Mouse (Mus musculus): ENCODE measurements around the gene Gm20431.

Gene Gm20431

DNA sequence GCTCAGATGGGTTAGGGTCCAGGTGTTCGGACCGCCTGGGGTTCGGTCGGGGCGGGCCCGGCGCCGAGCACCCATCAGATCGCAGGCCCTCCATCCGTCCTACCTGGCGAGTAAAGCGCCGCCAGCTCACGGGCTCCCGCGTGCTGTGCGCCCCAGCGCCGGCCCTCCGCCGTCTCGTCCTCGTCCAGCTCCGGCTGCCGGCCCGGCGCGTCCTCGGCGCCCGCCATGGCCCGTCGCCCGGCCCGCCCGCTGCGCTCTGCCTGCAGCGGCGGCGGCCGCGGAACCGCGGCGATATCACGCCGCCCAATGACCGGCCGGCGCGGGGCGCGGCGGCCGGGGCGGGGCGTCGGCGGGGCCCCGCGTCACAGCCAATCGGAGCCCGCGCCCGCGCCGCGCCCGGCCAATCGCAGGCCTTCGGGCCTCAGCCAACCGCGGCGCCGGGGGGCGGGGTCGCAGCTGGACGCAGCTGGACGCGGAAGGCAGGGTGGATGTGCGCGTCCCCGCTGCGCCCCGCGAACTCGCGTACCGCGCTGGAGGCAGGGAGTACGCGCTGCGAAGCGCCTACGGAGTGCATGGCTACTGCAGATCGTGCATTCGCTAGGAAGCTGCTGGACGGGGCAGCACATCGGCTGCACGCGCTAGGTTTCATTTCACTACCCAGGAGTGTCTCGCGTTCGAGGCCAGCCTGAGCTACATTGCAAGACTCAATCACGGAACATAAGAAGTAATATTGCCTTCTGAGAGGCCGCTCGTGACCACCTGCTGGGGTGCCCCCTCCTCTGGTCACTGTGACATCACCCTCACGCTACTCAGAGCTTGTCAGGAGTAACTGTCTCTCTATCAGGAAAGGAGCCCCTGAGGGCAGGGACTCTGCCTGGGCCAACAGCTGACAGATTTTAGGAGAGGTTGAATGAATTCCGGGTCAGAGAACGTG, at the start of gene Gm20431:
Gm20431 (minus strand) TSS at position 227 of the 934 bp plus-strand sequence.
- DNase-seq (ENCODE audit: low spot score in 2 of 2) = peak; percentile 91 to 96

DNA sequence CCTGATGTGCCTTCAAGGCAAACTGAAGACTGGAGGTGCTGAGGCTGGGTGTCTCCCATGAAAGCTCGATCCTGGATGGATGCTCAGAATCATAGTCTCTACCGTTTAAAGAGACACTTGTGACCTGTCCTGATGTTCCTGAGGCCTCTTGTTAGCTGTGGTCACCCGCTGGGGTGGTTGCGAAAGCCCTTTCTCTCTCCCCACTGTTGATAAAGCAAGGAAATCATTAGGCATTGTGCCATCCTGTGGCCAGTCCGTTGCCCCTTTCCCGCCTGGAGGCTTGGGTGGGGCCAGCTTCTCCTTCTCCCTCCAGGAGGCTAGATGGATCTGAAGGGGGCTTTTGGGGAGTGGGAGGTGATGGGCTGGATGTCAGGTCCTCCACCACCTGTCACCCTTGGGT, 49.3 kb upstream of the Gm20431 start:
- no peak for DNase-seq (ENCODE audit: low spot score in 2 of 2)

- DNase-seq (ENCODE audit: low spot score in 2 of 2) = no peak
Measured at GRCm38 (mm10) chr2:167709969-167710368, 48.7 kb upstream of the Gm20431 start.

- DNase-seq (ENCODE audit: low spot score in 2 of 2) = no peak
Measured at GRCm38 (mm10) chr2:167708373-167708772, 47.1 kb upstream of the Gm20431 start.

DNA sequence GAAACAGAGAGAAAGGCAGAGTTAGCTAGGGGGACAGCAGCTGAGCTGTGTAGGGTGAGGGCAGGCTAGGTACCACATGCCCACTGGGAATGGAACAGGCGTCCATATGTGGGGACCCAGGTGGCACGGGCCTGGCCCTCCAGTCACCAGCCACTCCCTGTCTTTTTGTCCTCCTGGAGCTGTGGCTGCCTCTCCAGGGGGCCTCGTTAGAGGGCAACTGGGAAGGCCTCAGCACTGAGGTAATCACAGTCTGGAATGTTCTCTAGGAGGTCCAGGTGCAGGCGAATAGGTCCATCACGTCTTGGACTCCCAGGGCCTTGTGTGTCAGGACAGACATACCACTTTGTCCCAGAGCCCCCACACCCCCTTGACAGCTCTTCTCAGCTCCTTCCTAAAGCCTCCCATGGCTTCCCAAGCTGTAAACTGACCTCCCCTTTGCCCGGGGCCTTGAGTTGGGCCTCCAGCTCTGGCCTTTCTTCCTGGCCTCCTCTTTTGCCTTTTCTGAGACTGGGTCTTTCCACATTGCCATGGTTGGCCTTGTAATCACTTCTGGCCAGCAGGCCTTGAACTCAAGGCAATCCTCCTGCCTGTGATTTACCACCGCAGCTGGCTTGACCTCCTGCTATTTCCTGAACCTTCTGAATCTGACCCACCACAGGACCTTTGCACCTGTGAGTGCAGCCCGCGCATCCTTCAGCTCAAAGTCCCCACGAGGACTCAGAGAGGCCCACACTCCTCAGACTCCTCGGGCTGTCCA, 45.1 kb upstream of the Gm20431 start:
- DNase-seq (ENCODE audit: low spot score in 2 of 2) = no peak

- DNase-seq (ENCODE audit: low spot score in 2 of 2) = no peak
Measured at GRCm38 (mm10) chr2:167704409-167704808, 43.1 kb upstream of the Gm20431 start.

- no peak for DNase-seq (ENCODE audit: low spot score in 2 of 2)
Measured at GRCm38 (mm10) chr2:167702126-167702525, 40.8 kb upstream of the Gm20431 start.

- no peak for DNase-seq (ENCODE audit: low spot score in 2 of 2)
Measured at GRCm38 (mm10) chr2:167701472-167701871, 40.2 kb upstream of the Gm20431 start.

DNA sequence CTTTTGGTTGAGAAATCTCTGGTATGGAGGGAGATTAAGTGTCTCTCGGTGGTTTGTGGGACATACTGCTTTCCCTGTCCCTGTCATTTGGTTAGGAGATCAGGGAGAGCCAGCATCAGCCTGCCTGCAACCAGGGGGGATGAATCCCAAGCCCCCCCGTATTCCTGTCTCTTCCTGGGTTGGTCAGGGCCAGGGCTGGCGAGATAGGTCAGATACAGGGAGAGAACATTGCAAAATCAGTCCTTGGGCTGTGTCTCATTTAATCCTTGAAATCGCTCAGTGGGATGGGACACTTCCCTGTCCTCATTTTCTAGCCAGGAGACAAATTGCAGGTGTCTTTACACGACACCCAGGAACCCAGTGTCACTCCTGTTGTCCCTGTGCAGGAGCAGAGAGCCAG, 38.7 kb upstream of the Gm20431 start:
- DNase-seq (ENCODE audit: low spot score in 2 of 2) = no peak

DNA sequence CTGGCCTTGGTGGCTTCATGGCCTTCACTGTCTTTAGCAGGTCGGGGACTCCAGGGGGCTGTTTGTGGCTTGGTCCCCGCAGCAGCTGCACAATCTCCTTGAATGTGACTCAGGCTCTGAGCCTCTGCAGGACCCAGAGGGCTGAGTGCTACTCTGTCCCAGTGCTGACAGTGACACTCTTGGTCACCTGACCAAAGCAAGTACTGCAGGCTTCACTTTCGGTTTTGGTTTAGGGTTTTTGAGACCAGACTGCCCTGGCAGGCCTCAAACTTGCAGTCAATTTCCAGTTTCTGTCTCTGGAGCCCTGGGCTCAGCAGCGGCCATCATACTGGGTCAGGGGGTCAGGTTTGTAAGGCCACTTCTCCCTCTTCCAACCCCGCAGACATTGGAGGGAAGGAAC, 36.6 kb upstream of the Gm20431 start:
- DNase-seq (ENCODE audit: low spot score in 2 of 2) = peak; percentile 45 to 48

GRCm38 (mm10) chr2:167696143-167696542, 34.8 kb upstream of the Gm20431 start:
- no peak for DNase-seq (ENCODE audit: low spot score in 2 of 2)

DNA sequence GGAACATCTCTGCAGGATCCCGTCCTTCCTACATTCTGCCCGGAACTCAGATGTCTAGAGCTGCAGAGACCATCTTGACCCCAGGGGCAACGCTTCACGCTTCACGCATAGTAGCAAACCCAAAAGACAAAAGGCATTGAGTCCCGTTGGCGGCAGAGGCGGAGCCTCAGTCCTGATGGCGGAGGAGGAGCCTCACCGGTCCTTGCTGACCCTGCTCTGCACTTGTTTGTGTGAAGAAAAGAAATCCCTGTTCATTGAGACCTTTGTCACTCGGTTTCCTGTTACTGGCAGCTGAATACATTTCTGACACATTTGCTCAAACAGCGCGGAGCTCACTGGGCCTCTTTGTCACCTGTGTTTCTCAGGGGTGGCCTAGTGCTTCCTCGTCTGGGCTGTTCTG, 34.2 kb upstream of the Gm20431 start:
- no peak for DNase-seq (ENCODE audit: low spot score in 2 of 2)

- no peak for DNase-seq (ENCODE audit: low spot score in 2 of 2)
Measured at GRCm38 (mm10) chr2:167694963-167695362, 33.7 kb upstream of the Gm20431 start.

- DNase-seq (ENCODE audit: low spot score in 2 of 2) = no peak
Measured at GRCm38 (mm10) chr2:167694244-167694643, 32.9 kb upstream of the Gm20431 start.

DNA sequence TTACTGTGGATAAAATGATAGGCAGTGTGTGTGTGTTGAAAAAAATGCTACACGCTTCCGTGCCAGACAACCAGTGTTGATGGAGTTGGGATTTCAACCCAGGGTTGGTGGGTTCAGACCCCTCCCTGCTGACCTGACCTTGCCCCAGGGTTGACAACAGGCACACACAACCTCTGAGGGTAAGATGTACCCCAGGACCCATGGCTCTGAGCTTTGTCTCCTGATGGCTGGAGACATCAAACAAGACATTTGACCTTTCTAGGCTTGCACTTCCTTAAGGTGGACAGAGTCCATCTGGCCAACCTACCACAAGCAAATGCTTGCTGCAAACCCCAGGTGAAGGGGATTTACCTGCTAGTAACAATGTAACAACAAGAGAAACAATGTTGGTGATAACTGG, 32.2 kb upstream of the Gm20431 start:
- DNase-seq (ENCODE audit: low spot score in 2 of 2) = no peak

DNA sequence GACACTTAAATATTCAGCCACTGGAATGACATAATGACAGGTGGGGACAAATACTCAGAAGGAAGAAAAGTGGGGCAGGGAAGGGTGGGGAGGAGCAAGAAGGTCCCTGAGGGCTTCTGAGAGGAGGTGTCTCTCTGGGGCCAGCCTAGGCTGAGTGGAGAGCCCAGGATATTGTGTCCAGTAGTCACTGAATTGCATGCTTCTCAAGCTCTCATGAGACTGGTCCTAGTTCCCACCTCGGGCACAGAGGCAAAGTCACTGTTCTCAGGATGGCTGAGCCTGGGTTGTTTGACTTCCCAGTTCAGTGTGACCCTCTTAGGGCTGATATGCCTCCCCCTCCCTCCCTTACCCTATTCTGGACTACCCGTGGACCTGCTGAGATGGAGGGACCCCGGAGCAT, 31.5 kb upstream of the Gm20431 start:
- no peak for DNase-seq (ENCODE audit: low spot score in 2 of 2)

- no peak for DNase-seq (ENCODE audit: low spot score in 2 of 2)
Measured at GRCm38 (mm10) chr2:167691871-167692661, 30.8 kb upstream of the Gm20431 start.

- DNase-seq (ENCODE audit: low spot score in 2 of 2) = no peak
Measured at GRCm38 (mm10) chr2:167691410-167691809, 30.1 kb upstream of the Gm20431 start.

- no peak for DNase-seq (ENCODE audit: low spot score in 2 of 2)
Measured at GRCm38 (mm10) chr2:167690962-167691311, 29.6 kb upstream of the Gm20431 start.

DNA sequence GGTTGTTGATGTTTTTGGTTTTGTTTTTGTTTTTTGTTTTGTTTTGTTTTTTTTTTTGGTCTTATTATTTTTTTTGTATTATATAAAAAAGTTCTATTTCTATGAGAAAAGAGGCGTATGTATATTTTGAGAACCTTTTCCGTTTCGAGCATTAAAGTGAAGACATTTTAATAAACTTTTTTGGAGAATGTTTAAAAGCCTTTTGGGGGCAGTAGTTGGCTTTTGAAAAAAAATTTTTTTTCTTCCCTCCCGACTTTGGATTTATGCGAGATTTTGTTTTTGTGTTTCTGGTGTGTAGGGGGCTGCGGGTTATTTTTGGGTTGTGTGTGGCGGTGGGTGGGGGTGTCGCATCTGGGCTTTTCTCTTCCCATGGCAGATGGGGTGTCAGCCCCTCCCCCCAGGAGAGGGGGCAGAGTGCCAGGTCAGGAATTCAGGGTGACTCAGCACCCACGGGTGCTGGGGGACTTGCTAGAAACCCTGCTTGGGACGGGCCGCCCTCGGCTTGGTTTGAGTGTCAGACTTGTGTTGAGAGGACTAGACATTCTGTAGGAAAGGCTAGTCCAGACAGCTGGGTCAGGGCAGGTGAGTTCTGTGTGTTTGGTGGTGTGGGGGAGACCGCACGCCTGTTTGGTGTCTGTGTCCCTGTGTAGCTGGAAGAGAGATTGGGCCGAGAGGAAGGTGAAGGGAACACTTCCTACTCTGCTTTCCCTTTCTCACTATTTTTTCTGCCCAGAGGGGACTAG, 29.1 kb upstream of the Gm20431 start:
- DNase-seq (ENCODE audit: low spot score in 2 of 2) = peak in 1 of 2 experiments; percentile 17

DNA sequence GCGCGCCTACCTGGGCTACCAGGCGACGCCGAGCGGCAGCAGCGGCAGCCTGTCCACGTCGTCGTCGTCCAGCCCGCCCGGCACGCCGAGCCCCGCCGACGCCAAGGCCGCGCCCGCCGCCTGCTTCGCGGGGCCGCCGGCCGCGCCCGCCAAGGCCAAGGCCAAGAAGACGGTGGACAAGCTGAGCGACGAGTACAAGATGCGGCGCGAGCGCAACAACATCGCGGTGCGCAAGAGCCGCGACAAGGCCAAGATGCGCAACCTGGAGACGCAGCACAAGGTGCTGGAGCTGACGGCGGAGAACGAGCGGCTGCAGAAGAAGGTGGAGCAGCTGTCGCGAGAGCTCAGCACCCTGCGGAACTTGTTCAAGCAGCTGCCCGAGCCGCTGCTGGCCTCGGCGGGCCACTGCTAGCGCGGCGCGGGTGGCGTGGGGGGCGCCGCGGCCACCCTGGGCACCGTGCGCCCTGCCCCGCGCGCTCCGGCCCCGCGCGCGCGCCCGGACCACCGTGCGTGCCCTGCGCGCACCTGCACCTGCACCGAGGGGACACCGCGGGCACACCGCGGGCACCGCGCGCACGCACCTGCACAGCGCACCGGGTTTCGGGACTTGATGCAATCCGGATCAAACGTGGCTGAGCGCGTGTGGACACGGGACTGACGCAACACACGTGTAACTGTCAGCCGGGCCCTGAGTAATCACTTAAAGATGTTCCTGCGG, 28.4 kb upstream of the Gm20431 start, which contains the start of gene Tmem189:
Tmem189 (minus strand) TSS at position 322 of the 718 bp plus-strand sequence.
- DNase-seq (ENCODE audit: low spot score in 2 of 2) = peak; percentile 44 to 48

All from thymus, postnatal 10 days (tissue).